Mouse (Mus musculus): ENCODE measurements around the gene Ripply3. TPM values are rescaled to one million over a fixed set of nuclear protein-coding genes. Genes with fewer than 3 reads are reported as not detected.
"Not testable (repeated sequence)": the region's sequence is repeated elsewhere in the genome, so short reads cannot be mapped to it uniquely, and the experiment has no call there.

Ripply3 gene
- polyA plus RNA-seq, 2 experiments from 2014 or later: 0.36 TPM; not detected in 1

DNA sequence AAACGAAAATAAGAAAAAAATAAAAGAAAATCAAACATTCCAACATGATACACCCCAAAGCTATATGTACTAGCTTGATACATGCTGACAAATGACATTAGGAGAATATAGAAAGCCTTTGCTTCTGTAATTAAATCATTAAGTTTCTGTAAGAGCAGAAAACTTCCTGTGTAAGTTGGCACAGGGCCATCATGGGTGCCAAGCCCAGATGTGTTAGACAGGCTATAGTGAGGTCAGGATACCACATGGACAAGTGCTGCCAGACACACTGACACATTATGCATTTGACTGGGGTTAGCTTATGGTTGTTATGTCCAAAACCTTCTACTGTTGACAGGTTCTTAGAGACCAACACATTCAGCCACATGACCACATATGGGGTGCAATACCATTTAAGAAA, 13.0 kb upstream of the Ripply3 start:
- no peak for ATAC-seq

DNA sequence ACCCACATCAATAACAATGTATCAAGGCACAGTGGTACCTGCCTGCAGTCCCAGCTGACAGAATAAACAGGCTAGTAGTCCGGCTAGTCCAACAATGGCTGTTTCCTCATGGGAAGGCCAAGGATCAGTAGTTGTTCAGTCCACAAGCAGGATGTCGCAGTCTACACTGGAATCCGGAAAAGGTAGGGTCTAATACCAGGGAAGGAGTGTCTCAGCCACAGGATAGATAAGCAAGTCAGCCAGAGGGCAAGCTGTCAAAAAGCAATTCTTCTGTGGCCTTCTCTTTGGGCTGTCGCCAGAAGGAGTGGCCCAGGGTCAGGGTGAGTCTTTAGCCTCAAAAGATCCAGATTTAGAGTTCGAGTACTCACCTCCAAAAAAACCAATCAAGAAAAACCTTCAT, 10.5 kb upstream of the Ripply3 start:
- ATAC-seq: no peak

DNA sequence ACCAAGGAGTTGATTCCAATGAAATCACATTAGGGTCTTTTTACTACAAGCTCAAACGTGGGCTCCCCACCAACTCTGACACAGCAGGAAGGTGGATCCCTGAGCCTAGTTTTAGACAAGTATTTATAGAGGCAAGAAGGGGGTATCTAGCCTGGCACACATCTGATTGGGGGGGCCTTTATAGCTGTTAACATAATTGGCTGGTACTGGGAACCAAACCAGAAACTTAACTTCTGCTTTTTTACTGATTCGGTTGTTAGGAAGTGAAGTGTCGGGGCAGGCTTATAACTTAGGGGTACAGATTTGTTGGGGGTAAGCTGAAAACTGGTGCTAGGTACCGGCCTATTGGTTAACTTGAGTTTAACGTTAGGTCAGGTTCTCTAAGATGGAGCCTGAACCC, 8.0 kb upstream of the Ripply3 start:
- no peak for ATAC-seq

DNA sequence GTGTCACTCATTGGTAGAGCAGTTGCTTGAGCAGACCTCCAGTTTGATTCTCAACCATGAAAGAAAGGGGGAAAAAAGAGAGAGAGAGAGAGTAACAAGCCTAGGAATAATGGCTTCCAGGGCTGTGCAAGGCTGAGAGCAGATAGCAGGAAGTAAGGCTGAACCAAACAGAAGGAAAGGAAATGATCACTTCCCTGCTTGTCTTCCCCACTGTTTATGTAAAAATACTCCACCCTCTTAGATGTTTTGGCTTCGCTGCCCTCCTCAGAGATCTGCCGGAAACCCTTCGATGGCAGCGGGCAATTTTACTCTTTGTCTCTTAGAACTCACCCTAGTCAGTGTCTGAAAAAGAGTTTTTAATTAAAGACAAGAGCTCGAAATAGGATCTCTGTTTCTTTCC, 4.5 kb upstream of the Ripply3 start:
- no peak for ATAC-seq

DNA sequence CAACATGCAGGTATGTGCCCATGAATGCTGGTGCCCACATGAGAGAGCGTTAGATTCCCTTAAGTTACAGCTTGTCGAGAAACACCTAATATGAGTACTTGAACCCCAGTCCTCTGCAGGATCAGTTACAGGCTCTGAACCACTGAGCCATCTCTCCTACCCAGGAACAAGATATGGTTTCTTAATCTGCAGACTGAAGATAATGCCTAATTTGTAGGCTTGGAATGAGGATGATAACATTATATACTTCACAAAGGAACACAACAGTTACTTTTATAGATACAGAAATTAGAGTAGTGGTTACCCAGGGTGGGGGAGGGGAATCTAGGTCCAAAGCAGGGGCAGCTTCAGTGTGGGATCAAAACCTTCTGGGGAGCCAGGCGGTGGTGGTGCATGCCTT, 2.2 kb upstream of the Ripply3 start:
- no peak for ATAC-seq

DNA sequence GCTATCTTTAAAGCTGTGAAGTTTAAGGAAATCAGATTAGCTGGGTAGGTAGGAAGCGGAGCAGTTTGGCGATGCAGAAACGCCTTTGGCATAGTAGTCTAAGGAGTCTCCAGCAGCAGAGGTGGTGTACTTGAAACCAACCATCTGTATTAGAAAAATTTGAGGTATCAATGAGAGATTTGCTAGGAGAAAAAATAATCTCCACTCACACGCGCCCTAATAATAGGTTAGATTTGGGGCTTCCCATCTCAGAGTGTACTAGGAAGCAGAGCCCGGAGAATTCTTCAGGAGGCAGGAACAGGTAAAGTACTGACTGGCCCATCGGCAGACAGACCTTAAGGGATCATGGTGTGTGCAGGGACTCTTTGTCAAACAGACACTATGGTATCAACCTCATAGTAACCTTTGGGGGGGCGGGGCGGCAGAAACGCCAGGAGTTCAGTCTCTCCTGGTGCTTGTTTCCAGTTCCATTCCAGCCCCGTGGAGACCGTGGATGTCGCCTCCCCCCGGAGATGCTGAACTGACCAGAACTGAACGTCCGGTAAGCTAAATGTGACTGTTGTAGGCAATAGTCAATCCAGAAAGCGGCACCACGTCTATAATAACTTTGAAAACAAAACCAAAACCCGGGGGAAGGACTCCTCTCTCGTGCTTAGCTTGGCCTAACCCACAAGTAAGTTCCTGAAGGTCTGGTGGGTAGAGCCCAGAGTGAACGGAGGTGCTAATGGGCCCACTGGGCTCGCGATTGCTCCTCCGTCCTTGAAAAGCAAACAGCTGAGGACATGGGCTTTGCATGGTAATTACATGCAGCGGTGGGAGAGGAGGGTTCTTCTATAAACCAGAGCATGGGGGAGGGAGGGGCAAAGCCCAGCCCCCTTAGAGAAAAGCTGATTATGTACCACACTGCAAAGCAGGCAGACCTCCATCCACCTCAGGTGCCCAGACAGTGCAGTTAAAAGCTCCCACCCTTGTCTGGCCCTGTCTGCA, 954 bp downstream of the Ripply3 start:
- ATAC-seq: peak; percentile 69

DNA sequence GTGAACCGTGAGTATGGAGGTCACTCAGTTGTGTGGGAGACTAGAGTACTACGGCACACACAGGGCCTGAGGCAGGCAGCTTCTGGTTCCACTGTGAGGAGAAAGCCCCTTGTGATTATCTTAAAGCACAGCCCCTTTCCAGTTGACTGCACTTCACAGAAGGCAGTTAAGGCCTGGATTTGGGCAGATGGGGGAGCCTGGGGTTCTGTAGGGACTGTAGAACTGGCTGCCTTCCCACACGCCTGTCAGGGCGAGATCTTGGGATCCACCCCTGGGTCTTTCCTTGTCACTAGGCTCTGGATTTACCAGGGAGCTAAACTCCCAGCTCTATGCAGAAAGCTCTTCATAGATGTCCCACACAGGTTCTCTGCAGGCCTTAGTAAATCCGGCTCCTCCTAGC, 2.2 kb downstream of the Ripply3 start:
- ATAC-seq: no peak

DNA sequence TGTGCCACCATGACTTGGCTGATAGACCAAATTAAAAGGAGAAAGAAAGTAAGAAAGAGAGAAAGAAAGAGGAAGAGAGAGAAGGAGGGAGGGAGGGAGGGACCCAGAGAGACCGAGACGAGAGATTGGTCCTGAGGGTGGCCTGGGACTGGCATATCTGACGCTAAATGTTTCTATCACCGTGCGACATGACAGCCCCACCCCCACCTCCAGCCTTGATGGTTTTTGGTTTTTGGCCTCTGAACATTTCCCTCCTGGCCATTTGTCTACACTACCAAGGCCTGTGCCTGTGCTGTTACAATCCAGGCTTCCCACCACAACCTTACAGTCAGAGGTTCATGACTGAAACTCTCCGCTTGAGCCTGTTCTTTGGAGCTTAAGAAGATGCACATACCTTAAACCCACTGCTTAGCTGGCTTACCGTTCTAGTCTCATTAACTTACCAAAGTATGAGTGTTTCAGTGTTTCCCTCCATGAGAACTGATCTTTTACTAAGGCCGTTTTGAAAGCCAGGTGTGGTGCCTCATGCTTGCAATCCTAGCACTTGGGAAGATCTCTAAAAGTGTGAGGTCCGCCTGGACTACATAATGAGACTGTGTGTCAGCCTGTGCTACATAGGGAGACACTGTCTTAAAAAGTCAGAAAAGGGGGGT, 3.1 kb downstream of the Ripply3 start:
- ATAC-seq: no peak

DNA sequence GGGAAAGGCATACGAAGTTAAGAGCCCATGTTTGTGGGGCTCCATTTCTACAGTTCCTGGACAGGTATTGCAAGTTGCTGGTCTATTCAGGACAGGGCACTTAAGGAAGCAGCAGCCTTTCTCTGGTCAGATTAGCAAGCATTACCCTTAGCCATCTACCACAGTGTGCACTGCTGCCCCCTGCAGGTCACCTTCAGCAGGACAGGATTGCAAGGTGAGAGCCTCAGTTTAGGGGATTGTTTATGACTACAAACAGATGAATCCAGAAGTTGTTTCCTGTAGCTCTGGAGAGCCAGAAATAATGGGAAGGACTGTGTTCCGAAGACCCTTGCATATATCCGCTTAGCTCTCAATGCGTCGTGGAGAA, 3.6 kb downstream of the Ripply3 start:
- ATAC-seq: peak; percentile 58

DNA sequence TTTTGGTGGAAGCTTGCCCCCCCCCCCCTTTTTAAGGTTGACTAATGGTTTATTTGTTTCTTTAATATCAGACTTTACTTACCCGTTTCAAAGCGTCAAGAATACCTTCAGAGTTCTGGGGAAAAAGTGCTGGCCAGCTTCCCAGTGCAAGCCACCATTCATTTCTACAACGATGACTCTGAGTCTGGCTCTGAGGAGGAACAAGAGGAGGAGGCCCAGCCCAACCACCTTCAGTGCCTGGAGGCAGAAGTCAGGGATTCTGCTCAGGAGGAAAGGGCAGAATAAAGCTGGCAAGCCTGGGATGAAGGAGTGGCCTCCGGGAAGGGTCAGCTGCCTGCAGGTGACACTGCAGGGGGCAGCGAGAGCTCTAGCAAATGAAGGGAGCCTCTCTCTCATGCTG, 7.4 kb downstream of the Ripply3 start:
- no peak for ATAC-seq

DNA sequence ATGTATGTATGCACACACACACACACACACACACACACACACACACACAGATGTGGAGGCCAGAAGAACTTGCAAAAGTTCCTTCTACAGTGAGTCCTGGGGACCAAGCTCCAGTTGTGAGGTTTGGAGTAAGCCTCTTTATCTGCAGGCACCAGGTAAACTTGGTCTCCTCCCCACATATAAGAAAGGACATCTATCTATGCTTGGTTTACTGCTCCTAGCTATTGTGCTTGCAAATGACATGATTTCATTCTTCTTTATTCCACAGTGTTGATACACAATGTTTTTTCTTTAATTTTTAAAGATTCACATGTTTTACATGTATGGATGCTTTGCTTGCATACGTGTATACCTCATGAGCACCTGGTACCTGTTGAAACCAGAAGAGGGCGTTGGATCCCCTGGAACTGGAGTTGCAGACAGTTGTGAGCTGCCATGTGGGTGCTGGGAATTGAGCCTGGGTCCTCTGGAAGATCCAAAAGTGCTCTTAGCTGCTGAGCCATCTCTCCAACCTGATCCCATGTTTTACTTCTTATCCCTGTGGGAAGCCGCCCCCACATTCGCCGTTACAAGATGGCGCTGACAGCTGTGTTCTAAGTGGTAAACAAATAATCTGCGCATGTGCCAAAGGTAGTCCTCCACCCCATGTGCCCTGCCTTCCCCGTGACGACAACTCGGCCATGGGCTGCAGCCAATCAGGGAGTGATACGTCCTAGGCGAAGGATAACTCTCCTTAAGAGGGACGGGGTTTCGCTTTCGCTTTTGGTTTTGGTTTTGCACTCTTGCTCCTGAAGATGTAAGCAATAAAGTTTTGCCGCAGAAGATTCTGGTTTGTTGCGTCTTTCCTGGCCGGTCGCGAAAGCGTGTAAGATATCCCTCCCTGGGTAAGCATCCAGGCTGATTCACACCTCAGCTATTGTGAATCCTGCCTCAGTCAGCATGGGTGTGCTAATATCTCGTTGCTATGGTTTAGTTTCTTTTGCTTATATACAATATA, 11.2 kb downstream of the Ripply3 start:
- not testable (repeated sequence) for ATAC-seq

DNA sequence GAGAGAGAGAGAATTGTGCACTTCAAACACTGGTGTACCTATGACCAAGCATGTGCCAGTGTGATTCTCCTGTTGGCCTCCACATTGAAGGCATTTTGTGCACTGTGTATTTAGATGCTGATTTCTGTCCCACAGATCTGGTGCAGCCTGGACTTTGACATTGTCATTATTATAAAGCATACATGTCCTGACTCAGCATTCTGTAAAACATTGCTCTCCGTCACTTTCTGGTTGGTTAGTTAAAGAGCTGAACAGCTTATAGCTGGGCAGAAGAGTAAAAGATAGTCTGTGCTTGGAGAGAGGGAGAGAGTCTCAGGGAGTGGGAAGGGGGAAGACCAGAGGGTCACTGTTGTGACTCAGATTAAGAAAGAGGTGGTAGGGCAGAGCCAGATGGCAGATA, 17.5 kb downstream of the Ripply3 start:
- no peak for ATAC-seq

DNA sequence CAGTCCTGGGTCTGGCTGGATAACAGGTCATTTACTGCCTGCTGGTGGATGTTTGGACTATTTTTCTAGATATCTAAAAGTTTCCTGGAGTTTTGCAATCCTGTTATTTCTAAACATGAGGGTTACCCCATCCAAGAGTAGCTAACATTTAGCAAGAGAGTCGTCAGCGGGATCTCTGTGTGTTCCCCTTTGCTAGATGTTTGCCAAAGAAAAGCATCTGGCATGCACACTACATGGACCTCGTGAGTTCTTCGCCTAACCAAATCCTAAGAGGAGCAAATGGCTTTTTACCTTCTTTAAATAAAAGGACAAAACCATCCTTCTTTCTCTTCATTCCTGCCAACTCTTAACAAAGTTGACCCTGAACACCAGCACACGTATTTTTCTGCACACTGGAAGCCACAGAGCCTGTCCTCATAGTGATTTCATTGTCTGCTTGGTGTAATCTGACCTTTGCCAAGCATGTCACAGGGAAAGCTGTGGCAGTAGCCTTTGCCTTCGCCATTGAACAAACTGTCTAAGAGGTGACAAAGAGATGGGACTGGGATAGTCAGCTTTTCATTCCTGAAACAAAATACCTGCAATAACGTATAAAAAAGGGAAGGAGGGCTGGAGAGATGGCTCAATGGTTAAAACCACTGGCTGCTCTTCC, 19.0 kb downstream of the Ripply3 start:
- ATAC-seq: no peak

DNA sequence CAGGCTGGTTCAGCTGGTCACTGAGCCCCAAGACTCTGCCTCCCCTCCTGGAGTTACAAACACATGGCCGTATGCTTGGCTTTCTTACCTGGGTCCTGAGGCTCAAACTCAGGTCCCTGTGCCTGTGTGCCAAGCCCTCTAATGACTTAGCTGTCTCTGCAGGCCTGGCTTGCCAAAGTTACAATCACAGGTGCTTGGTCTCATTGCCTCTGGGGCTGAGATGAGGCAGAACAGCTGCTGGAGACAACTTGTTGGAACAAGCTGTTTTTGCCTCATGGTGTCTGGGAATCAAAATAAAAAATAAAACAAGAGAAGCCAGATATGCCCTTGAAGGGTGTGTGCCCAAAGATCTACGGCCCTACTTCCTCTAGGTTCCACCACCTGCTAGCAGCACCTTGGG, 20.6 kb downstream of the Ripply3 start:
- no peak for ATAC-seq

DNA sequence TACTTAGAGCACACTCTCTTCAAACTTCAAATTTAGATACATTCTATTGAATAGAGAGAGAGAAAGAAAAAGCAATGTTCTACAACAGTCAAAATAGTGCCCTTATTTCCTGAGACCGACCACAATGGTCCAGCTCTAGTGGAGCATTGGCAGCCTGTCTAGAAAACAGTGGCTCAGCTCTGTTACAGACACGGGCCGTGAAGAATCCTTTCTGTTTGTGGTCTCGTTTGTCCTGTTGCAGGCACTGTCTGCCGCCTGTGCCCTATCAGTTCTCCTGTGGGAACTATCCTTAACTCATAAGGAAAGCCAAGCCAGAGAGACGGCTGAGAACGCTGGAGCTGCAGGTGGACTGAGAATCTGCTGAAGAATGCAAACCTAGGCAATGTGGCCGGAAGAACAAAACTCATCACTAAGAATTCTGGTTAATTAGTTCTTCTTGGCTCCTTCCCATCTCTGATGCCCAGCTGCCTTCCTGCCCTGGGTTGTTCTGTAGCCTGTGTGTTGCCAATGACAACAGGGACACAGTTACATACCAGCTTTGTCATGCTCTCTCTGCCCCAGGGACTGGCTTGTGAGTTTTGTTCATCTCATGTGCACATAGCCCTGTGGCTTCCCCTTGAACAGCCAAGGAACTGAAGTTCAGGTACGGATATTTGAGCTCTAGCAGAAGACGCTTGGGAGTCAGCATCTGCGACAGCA, 21.5 kb downstream of the Ripply3 start:
- ATAC-seq: no peak

DNA sequence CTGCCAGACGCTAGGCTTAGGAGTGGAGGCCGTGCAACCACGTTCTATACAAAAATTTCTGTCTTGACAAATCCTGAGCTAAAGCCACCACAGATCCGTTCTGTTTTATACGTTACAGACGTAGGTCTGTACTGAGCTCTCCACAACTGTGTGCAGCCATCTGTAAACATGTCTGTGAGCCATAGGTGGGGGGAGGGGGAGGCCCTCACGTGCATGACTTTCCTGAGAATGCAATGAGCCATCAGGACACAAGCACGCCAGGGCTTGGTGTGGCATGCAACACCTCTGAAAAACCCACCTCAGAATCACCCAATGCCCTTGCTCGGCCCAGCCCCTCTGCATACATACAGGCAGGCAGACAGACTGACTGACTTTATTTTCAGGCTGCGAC, 22.1 kb downstream of the Ripply3 start:
- no peak for ATAC-seq

DNA sequence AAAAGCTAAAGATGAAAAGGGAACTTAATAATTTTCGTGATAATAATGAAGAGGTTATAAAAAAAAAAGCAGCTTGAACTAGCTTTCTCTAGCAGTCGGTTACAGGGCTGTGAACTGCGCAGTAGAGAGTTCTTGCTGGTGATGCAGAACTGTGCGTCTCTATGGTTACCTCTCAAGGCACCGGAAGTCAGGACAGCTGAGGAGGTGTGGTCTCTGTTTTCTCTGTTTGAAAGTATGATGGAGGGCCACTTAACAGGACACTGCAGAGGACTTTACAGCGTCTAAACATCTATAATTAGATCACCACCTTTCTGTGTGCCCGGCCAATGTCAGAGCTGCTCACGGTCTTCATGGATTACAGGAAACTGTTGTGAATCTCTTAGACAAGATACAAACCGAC, 26.2 kb downstream of the Ripply3 start:
- peak; percentile 100 for ATAC-seq

DNA sequence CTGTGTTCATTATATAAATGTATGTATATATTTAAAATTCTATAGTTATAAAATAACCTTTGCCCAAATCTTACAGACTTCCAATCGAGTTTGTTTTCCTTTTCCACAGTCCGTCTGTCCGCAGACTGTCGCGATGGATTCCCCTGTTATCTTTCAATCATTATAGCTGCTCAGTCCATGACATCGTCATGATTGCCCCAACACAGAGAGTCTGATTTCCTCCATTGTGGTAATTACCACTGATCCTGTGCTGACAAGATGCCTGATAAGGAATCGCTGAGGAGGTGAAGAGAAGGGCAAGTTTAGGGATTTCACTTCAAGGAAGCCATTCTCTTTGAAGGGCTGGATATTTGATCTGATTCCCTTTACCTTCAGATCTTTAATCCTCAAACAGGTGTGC, 27.8 kb downstream of the Ripply3 start:
- no peak for ATAC-seq

DNA sequence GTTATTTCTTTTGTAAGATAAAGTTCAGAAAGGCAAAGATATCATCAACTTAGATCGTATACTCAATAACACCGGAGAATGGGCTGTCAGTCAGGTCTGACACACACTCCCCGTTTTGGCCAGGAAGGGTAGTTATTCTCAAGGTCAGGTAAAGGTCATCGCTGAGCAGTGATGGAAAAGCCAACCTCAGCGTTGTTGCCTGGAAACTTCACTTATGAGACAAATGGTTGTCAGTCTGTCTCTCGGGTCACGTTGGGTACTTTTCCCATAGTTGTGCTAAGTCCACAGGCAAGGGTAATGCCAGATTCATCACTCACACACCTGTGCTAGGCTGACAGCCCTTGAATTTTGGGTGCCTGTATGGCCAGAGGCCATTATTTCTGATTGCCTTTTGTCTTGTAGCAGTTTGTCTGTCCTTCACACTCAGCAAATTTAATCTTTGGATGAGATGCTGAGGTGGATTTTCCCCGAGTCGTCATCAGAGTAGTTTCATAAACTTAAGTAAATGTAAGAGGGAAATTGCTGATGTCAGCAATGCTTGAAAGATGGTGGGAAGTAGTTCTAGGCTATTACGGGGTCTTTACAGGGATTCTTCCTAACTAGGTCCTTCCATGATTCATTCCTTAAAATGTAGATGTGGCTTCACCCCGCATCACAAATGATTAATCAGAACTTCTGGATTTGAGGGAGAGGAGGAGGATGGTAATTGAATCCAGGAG, 28.7 kb downstream of the Ripply3 start:
- ATAC-seq: no peak

DNA sequence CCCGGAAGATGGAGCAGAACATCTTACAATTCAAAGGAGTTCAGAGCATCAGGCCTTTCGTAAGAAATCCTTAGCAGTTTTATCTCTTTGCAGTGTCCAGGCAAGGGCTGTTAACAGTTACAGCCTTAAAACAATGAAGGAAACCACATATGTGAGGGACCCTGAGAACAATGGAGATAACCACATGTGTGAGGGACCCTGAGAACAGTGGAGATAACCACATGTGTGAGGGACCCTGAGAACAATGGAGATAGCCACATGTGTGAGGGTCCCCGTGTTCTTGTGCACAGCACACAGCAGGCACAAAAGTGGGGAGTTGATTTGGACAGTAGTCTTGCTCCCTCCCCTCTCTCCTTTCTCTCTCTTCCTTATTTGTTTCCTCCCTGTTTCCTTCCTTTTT, 29.9 kb downstream of the Ripply3 start:
- no peak for ATAC-seq

Measured in activated CD4-positive, CD25-positive, alpha-beta regulatory T cell, adult 4 months (primary cell).